Mouse (Mus musculus): ENCODE data around the gene Hist4h4. TPM values are rescaled to one million over a fixed set of nuclear protein-coding genes. Genes with fewer than 3 reads are reported as not detected.

Hist4h4 gene
- total RNA-seq, 2 experiments from 2014 or later, result 3.7 to 4.9 TPM

GRCm38 (mm10) chr6:136782761-136783160, 21.5 kb downstream of the Hist4h4 start:
- DNase-seq (ENCODE audit: low spot score), result no peak

DNA sequence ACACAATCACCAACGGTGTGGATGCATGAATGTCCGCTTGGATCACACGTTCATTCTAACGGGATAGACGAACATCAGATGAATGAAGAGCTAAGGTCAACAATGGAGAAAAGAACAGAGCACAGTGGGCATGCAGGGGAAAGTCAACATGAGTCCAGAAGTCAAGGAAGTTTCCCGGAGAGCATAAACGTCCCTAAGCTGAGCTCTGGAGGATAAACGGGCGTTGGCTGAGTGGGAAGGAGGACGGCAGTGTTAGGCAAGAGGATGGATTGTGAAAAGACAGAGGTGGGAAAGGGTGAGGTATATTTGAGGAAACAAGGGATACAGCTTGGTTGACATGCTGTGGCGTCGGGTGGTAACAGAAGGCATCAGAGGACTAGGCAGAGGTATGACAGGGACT, 22.1 kb downstream of the Hist4h4 start:
- DNase-seq (ENCODE audit: low spot score), result no peak

- no peak for DNase-seq (ENCODE audit: low spot score)
These were observed 22.7 kb downstream of the Hist4h4 start, which contains the start of gene Gucy2c for GRCm38 (mm10) chr6:136781377-136781986. Gucy2c (minus strand) TSS chr6:136781765.

DNA sequence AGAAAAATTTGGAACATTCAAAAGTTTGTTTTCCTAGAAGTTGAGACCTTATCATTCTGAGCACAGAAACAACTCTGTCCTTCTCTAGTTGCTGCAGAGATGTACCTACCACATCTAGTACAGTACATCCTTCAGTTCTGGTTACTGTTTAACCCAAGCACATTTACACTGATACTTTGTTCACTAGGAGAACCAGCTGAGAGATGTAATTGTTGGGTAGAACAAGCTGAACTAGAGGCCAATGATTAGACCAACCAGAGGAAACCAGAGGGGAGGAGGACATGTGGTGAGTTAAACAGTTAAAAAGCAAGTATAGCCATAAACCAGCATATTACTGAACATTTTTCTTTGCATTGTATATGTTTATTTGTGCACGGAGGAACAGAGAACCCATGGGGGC, 27.8 kb downstream of the Hist4h4 start:
- no peak for DNase-seq (ENCODE audit: low spot score)

DNA sequence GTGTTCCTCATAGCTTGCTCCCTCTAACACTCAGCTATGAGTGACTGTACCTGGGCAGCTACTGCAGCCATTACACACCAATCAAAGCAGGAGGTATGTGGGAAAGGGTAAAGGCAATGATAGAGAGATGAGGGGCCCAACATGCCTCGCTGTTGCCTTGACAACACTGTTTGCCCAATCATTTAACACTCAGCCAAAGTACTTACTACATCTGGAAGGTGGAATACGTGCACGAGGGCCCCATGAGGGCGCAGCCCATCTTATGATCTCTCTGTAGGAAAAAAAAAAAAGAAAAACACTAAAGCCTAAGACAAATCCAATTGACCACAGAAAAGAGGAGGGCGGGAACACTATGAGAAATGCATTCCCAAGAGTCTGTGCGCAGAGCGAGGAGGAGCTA, 34.4 kb downstream of the Hist4h4 start:
- no peak for DNase-seq (ENCODE audit: low spot score)

DNA sequence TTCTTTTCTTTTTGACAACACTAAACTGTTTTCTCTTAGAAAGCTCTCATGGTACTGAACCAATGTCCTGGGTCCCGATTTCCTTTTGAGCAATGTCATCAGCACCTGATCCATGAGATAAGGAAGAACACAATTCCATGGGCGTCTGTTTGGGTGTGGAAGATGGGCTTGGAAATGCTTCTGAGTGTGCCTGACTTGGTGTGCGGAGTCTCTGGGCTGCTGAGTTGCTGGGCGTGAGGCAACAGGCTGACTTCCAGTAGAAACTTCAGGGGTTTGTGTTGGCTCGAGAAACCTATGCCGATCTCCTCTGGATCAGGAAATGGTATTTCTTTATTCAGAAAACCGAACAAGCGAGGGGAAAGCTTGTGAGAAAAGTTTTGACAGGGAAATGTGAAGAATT, 35.1 kb downstream of the Hist4h4 start:
- no peak for DNase-seq (ENCODE audit: low spot score)

DNA sequence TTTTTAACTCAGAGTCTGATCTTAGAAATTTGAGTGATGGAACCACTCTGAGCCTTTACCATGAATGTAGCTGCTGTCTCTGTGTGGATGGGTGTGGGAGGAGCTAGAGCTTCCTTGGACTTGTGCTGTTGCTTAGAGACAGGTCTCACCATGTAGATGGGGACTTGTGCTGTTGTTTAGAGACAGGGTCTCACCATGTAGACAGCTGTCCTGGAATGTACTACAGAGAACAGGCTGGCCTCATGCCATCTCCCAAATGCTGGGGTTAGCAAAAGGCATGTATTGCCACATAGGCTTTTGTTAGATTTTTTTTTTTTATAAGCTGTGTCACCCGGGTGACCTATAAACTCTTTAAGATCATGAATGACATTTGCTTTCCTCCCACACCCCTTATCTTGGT, 40.3 kb downstream of the Hist4h4 start:
- no peak for DNase-seq (ENCODE audit: low spot score)

Small RNAs within 50 kb of the gene (microRNA-seq; reads per million reads assigned to microRNA genes)
- not detected for gene Gm44364

Other genes with a start within 250 kb of the Hist4h4 start
- gene Plbd1, start 142.5 kb downstream of the Hist4h4 start, total RNA-seq (2021), result 10 to 100 TPM; 15.1 to 20.8 TPM
- not detected for gene Gucy2c, start 22.6 kb downstream of the Hist4h4 start, total RNA-seq (2021)
- 10 to 100 TPM; 15.3 to 15.4 TPM for gene H2afj, start 3.8 kb upstream of the Hist4h4 start, total RNA-seq (2021)
- under 1 TPM in 1 of 2 experiments, not detected in 1; 0.05 TPM for gene BC049715, start 23.2 kb upstream of the Hist4h4 start, total RNA-seq (2021)
- 10 to 100 TPM; 52.4 to 52.7 TPM for gene Wbp11, start 23.8 kb upstream of the Hist4h4 start, total RNA-seq (2021)
- under 1 TPM; 0.21 to 0.28 TPM for gene Smco3, start 31.0 kb upstream of the Hist4h4 start, total RNA-seq (2021)
- gene Art4, start 53.3 kb upstream of the Hist4h4 start, total RNA-seq (2021), result not detected
- 10 to 100 TPM; 51.3 to 68.0 TPM for gene Mgp, start 71.4 kb upstream of the Hist4h4 start, total RNA-seq (2021)
- gene Erp27, start 117.8 kb upstream of the Hist4h4 start, total RNA-seq (2021), result not detected
- not detected for gene Pde6h, start 119.4 kb upstream of the Hist4h4 start, total RNA-seq (2021)
- gene Arhgdib, start 137.5 kb upstream of the Hist4h4 start, total RNA-seq (2021), result 10 to 100 TPM in 1 of 2 experiments, 1 to 10 TPM in 1; 5.8 to 10.9 TPM